Mouse (Mus musculus): ENCODE data around the gene Npas3. TPM values are rescaled to one million over a fixed set of nuclear protein-coding genes. Genes with fewer than 3 reads are reported as not detected.

Gene Npas3
- total RNA-seq, 2 experiments from 2014 or later: 18.0 to 21.1 TPM

GRCm38 (mm10) chr12:53836031-53836790, 587.7 kb downstream of the Npas3 start:
- TF ChIP-seq CTCF (IDR thresholded peaks at IDR 0.05): no peak
- Histone ChIP-seq H3K27ac (no peak overlapping the region), H3K4me3 (no peak overlapping the region)
- intact Hi-C loops (cut with DNase I): no loop called here
- DNase-seq (ENCODE audit: extremely low spot score in 1 of 2, low spot score in 2 of 2): no peak

GRCm38 (mm10) chr12:53837408-53837807, 588.9 kb downstream of the Npas3 start:
- no peak for TF ChIP-seq CTCF (IDR thresholded peaks at IDR 0.05)
- DNase-seq (ENCODE audit: extremely low spot score in 1 of 2, low spot score in 2 of 2): no peak

GRCm38 (mm10) chr12:53838541-53838940, 590.1 kb downstream of the Npas3 start:
- DNase-seq (ENCODE audit: extremely low spot score in 1 of 2, low spot score in 2 of 2): no peak
- no peak for TF ChIP-seq CTCF (IDR thresholded peaks at IDR 0.05)
- Histone ChIP-seq H3K4me3 (no peak overlapping the region), H3K27ac (no peak overlapping the region)
- intact Hi-C loops (cut with DNase I): no loop called here

More at GRCm38 (mm10) chr12:53837408-53837807, 588.9 kb downstream of the Npas3 start:
- intact Hi-C loops (cut with DNase I): no loop called here
- H3K27ac ChIP-seq: no peak overlapping the region
- no peak overlapping the region for H3K4me3 ChIP-seq

- intact Hi-C loops (cut with DNase I): loop anchor here (1.0 to 10.0 kb wide), 4 partner anchors 68 to 807 kb away; no protein-coding TSS in a partner anchor
- peak; percentile 54 to 69 for DNase-seq (ENCODE audit: extremely low spot score in 1 of 2, low spot score in 2 of 2)
- H3K27ac ChIP-seq: peak overlapping the region; percentile 70
- TF ChIP-seq CTCF (IDR thresholded peaks at IDR 0.05): no peak
- peak overlapping the region; percentile 22; the same call in 1 of the 2 replicates for H3K4me3 ChIP-seq
Measured at GRCm38 (mm10) chr12:53841928-53842671, 593.6 kb downstream of the Npas3 start.

GRCm38 (mm10) chr12:53843626-53844025, 595.1 kb downstream of the Npas3 start:
- H3K27ac ChIP-seq: 0 out of 2 replicates have a peak overlapping the region, but pooled peaks have one; percentile 21
- no peak for TF ChIP-seq CTCF (IDR thresholded peaks at IDR 0.05)
- no peak for DNase-seq (ENCODE audit: extremely low spot score in 1 of 2, low spot score in 2 of 2)
- intact Hi-C loops (cut with DNase I): loop anchor here (5.0 to 10.0 kb wide), 2 partner anchors 591 to 809 kb away; no protein-coding TSS in a partner anchor
- no peak overlapping the region for H3K4me3 ChIP-seq

GRCm38 (mm10) chr12:53846154-53846665, 597.7 kb downstream of the Npas3 start:
- TF ChIP-seq CTCF (IDR thresholded peaks at IDR 0.05): no peak
- H3K27ac ChIP-seq: no peak overlapping the region
- no peak for DNase-seq (ENCODE audit: extremely low spot score in 1 of 2, low spot score in 2 of 2)
- H3K4me3 ChIP-seq: no peak overlapping the region
- intact Hi-C loops (cut with DNase I): loop anchor here (10.0 kb wide), 1 partner anchor 811 kb away; no protein-coding TSS in a partner anchor

- intact Hi-C loops (cut with DNase I): loop anchor here (10.0 kb wide), 1 partner anchor 814 kb away; no protein-coding TSS in a partner anchor
Measured at GRCm38 (mm10) chr12:53849263-53849662, 600.8 kb downstream of the Npas3 start.

GRCm38 (mm10) chr12:53852432-53852831, 604.0 kb downstream of the Npas3 start:
- no peak for TF ChIP-seq CTCF (IDR thresholded peaks at IDR 0.05)
- no peak overlapping the region for H3K27ac ChIP-seq

More at GRCm38 (mm10) chr12:53849263-53849662, 600.8 kb downstream of the Npas3 start:
- DNase-seq (ENCODE audit: extremely low spot score in 1 of 2, low spot score in 2 of 2): no peak
- no peak overlapping the region for H3K4me3 ChIP-seq
- no peak for TF ChIP-seq CTCF (IDR thresholded peaks at IDR 0.05)
- H3K27ac ChIP-seq: no peak overlapping the region

GRCm38 (mm10) chr12:53860176-53860575, 611.7 kb downstream of the Npas3 start:
- Histone ChIP-seq H3K27ac (no peak overlapping the region), H3K4me3 (no peak overlapping the region)
- TF ChIP-seq CTCF (IDR thresholded peaks at IDR 0.05): no peak
- intact Hi-C loops (cut with DNase I): no loop called here
- no peak for DNase-seq (ENCODE audit: extremely low spot score in 1 of 2, low spot score in 2 of 2)

More at GRCm38 (mm10) chr12:53852432-53852831, 604.0 kb downstream of the Npas3 start:
- no peak overlapping the region for H3K4me3 ChIP-seq
- intact Hi-C loops (cut with DNase I): no loop called here
- no peak for DNase-seq (ENCODE audit: extremely low spot score in 1 of 2, low spot score in 2 of 2)

GRCm38 (mm10) chr12:53862281-53862680, 613.8 kb downstream of the Npas3 start:
- Histone ChIP-seq H3K4me3 (no peak overlapping the region), H3K27ac (no peak overlapping the region)
- no peak for TF ChIP-seq CTCF (IDR thresholded peaks at IDR 0.05)
- no peak for DNase-seq (ENCODE audit: extremely low spot score in 1 of 2, low spot score in 2 of 2)
- intact Hi-C loops (cut with DNase I): no loop called here

- no peak overlapping the region for H3K4me3 ChIP-seq
- no peak for DNase-seq (ENCODE audit: extremely low spot score in 1 of 2, low spot score in 2 of 2)
- intact Hi-C loops (cut with DNase I): no loop called here
- no peak for TF ChIP-seq CTCF (IDR thresholded peaks at IDR 0.05)
- H3K27ac ChIP-seq: no peak overlapping the region
Measured at GRCm38 (mm10) chr12:53864436-53865136, 616.1 kb downstream of the Npas3 start.

Measured in left cerebral cortex, adult 2 months (tissue).